Mouse (Mus musculus) midbrain, embryonic 15.5 days (tissue): ENCODE results near the gene Gm21440. TPM values are rescaled to one million over a fixed set of nuclear protein-coding genes. Genes with fewer than 3 reads are reported as not detected.
"Not testable (repeated sequence)": the region's sequence is repeated elsewhere in the genome, so short reads cannot be mapped to it uniquely, and the experiment has no call there.

Source experiments
- ATAC-seq: fragments of 200-750 bp; cut with Nextera tagmentation; replicated peaks from 2 replicates; pipeline ENCODE4 v1.8.0; 2017; ENCODE audit warnings: moderate TSS enrichment
- H3K27ac ChIP-seq: fragments of 300-500 bp; sonication (generic); 2 replicates; pipeline ENCODE4 v1.5.1; 2015; ENCODE audit warnings: mild to moderate bottlenecking, inconsistent platforms
- H3K27me3 ChIP-seq: fragments of 300-500 bp; sonication (generic); replicated peaks from 2 replicates; pipeline ENCODE4 v1.6.1; 2015; ENCODE audit warnings: inconsistent platforms
- H3K36me3 ChIP-seq: fragments of 300-500 bp; sonication (generic); replicated peaks from 2 replicates; pipeline ENCODE4 v1.6.1; 2015; ENCODE audit warnings: inconsistent platforms
- H3K4me1 ChIP-seq: fragments of 300-500 bp; sonication (generic); 2 replicates; pipeline ENCODE4 v1.6.1; 2015; ENCODE audit warnings: inconsistent platforms
- H3K4me2 ChIP-seq: fragments of 300-500 bp; sonication (generic); 2 replicates; pipeline ENCODE4 v1.6.1; 2015; ENCODE audit warnings: inconsistent platforms, mild to moderate bottlenecking, moderate library complexity
- H3K4me3 ChIP-seq: fragments of 300-500 bp; sonication (generic); 2 replicates; pipeline ENCODE4 v1.5.1; 2015; ENCODE audit warnings: mild to moderate bottlenecking, inconsistent platforms
- H3K9ac ChIP-seq: fragments of 300-500 bp; sonication (generic); 2 replicates; pipeline ENCODE4 v1.6.1; 2015; ENCODE audit warnings: mild to moderate bottlenecking, inconsistent platforms
- H3K9me3 ChIP-seq: fragments of 300-500 bp; sonication (generic); 2 replicates; pipeline ENCODE4 v1.6.1; 2016; ENCODE audit warnings: inconsistent platforms
- WGBS: fragments of 180-500 bp; shearing (Covaris S2); methylation state at CpG from one replicate; pipeline ENCODE4 v1.1.7; 2015; ENCODE audit warnings: mixed read lengths; 5-methylcytosine and 5-hydroxymethylcytosine counted together
- polyA plus RNA-seq: library from polyadenylated mRNA; unstranded; fragments of >200 nt; fragmentation: Nextera tagmentation; extraction: Ambion mirVana; gene quantifications from 2 replicates; pipeline ENCODE4 v1.2.1, GENCODE M21; 2015

Gene Gm21440
- not detected in 2 replicates for polyA plus RNA-seq

DNA sequence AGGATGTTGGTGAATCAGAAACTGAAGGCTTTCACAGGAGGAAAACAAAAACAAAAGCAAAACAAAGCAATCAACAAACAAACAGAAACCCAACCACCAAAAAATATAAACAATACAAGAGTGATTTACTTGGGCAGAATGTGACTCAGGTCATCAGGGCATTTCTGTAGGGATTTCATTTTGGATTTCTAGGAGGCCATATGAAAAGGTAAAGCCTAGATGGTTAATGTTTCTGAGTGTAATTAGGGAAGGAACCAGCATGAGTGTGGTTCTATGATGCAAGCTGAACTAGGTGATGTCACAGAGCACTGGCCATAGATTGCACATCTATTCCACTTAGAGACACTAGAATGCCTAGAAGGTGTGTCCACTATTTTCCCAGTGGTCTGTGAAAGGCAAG, at the start of gene Gm21440, which contains the start of gene Gm21454:
Gene Gm21440 (plus strand): TSS at position 301 of the 400 bp plus-strand sequence.
Gene Gm21454 (plus strand): TSS at position 352 of the 400 bp plus-strand sequence.
- H3K36me3 ChIP-seq, H3K9me3 ChIP-seq, H3K9ac ChIP-seq, H3K27me3 ChIP-seq, ATAC-seq, H3K27ac ChIP-seq, H3K4me3 ChIP-seq, H3K4me2 ChIP-seq, H3K4me1 ChIP-seq: not testable (repeated sequence)

DNA sequence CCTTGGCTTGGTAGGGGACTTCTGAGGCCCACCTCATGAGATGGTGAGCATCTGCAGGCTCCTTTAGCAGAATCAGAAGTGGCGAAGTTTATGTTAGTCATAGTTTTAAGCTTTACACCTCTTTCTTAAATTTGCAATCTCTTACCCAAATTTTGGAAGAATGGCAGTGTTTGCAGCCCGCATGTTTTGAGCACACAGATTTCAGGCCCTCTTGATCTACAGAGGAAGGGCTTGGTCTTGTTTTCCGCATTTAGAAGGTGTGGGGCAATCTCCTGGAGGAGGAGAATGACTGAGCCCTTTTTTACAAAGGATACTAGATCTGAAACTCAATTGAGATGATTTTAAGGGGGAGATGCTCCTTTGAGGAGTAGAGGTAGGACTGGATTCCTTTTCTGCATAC, 28.4 kb upstream of the Gm21440 start, which contains the start of gene Gm21828:
Gene Gm21828 (minus strand): TSS at position 101 of the 400 bp plus-strand sequence.
- H3K9ac ChIP-seq, H3K27ac ChIP-seq, ATAC-seq, H3K27me3 ChIP-seq, H3K4me2 ChIP-seq, H3K4me3 ChIP-seq, H3K4me1 ChIP-seq, H3K36me3 ChIP-seq, H3K9me3 ChIP-seq: not testable (repeated sequence)
- no CpG with 5 or more reads among the region's 3 CpGs for WGBS

Other genes with a start within 250 kb of the Gm21440 start
- gene Gm20807, start 209.5 kb upstream of the Gm21440 start, polyA plus RNA-seq = not detected in 2 replicates
- gene Gm21891, start 118.9 kb upstream of the Gm21440 start, polyA plus RNA-seq = not detected in 2 replicates
- not detected in 2 replicates for gene Gm21425, start 90.4 kb upstream of the Gm21440 start, polyA plus RNA-seq
- gene Gm21828, start 28.5 kb upstream of the Gm21440 start, polyA plus RNA-seq = not detected in 2 replicates
- gene Gm21454, start 51 bp downstream of the Gm21440 start, polyA plus RNA-seq = not detected in 2 replicates
- not detected in 2 replicates for gene Gm21725, start 96.7 kb downstream of the Gm21440 start, polyA plus RNA-seq
- not detected in 2 replicates for gene Gm21866, start 213.2 kb downstream of the Gm21440 start, polyA plus RNA-seq
- gene Gm20773, start 241.6 kb downstream of the Gm21440 start, polyA plus RNA-seq = not detected in 2 replicates